Mouse (Mus musculus): ENCODE results near the gene Cisd1.

Gene Cisd1

DNA sequence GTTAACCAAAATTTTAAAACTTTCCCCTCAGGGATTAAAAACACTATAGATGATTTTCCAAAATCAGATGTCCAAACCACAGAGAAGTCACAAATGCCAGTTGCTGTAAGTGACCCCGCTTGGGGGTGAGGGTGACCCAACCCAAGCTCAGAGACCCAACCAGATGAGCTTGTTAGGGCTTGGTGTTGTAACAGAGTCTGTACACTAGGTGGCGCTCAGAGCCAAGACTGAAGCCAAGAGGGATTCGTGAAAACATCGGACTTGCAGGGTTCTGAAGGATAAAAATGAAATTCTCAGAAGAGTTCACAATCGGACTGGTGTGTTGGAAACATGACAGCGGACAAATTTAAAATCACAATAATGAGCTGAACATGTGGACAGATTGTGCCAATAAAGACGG is 18.0 kb downstream of the Cisd1 start:
- peak; percentile 68 for DNase-seq (ENCODE audit: low spot score)

DNA sequence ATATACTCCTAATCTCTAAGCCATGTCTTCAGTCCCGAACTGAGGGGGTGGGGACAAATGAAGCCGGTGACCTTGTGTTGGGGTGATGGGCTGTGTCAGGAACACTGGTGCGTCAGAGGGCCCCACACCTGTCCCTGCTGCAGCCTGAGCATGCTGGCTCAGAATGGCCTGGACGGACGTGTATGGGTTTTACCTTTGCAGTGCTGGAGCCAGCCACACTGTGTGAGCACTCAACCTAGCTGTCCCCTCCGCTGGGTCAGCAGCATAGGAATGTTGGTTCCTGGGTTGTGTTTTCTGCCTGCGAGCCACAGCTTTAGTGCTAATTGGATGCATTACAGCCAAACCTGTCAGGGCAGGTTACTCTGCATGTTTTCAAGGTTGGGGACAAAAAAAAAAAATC is 18.6 kb downstream of the Cisd1 start:
- no peak for DNase-seq (ENCODE audit: low spot score)

DNA sequence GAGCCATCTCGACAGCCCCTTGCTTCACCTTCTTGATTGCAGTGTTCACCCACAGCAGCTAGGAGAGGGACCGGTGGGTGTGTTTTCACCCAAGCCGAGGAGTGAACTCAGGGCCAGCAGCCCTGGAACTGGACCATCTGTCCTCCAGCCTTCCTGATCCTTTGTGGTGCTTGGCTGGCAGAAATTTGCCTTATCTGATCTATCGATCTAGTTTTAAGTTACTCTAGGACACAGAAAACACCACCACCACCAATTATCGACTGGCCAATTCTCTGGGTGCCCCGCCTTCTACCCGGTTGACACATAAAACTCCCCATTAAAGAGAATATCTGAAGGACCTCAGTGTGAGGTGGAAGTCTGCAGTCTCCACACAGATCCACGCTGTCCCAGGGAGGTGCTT is 21.1 kb downstream of the Cisd1 start:
- no peak for DNase-seq (ENCODE audit: low spot score)

DNA sequence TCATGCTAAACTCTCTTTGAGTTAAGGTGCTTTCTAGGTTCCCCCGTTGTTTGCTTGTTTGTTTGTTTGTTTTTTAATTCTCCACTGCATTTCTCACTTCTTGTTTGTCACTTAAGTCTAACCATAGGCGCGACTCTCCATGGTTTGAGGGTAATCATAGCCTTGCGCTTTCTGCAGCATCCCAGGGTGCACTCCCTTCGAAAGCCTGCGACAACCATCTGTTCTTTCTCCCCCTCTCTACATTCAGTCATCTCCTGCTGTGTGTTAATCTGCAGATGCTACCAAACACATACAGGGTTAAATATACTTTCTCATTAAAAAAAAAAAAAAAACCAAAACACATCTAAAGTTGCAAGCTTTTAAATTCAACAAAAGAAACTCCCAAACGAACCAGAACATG is 28.3 kb downstream of the Cisd1 start:
- no peak for DNase-seq (ENCODE audit: low spot score)

DNA sequence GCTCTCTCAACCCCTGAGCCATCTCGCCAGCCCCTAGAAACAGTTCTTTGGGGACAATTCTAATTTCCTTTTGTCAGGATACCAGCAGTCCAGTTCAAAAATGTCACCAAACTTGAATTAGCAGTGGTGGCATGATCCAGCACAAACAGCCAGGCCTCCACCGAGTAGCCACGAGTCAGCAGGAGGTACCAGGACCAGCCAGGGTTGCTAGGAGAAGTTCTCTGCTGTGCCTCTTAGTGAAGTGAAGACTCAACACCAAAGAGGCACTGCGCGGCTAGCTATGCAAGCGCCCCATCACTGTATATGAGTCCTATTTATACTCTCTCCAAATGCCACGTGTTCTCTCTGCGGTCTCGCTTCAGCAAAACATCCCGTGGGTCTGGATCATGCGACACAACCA is 28.7 kb downstream of the Cisd1 start:
- no peak for DNase-seq (ENCODE audit: low spot score)

DNA sequence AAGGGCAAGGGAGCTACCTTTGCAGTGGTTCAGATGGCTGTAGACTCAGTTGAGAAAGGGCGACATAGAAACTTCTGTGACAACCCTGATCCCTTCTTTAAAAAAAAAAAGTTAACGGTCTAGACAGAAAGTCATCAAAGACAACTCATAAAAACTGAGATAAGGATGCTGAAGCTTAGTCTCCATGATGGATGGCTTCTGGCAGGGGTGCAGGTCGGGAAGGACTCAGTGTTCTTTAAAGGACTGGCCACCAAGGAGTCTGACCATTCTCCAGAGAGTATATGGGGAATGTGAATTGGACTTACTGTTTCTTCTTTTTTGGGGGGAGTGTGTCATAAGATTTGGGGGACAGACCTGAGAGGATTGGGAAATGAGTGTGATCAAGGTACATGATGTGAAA is 30.2 kb downstream of the Cisd1 start:
- DNase-seq (ENCODE audit: low spot score) = no peak

DNA sequence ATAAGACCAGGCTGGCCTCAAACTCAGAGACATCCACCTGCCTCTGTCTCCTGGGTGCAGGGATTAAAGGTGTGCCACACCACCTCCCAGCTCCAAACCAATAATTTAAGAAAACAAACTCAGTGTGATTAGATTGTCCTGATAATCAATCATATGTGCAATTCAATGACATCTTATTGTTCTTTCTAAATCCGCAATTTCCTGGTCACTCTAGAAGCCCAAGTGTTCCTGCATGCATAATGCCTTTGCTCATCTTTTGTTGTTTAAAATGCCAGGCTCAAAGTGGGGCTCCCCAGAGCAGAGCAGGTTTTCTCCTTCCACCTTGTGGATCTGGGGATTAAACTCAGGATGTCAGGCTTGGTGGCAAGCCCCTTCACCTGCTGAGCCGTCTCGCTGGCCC is 34.5 kb downstream of the Cisd1 start:
- no peak for DNase-seq (ENCODE audit: low spot score)

DNA sequence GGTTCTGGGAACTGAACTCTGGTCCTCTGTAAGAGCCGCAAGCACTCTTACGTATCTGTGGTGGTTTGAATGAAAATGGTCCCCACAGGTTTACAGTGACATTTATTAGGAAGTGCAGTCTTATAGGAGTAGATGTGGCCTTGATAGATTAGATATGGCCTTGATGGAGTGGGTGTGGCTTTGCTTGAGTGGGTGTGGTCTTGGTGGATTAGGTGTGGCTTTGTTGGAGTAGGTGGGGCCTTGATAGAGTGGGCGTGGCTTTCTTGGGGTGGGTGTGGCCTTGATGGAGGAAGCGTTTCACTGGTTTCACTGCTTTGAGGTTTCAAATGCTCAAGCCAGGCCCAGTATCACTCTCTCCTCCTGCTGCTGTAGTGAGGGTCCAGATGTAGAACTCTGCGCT is 36.6 kb downstream of the Cisd1 start:
- DNase-seq (ENCODE audit: low spot score) = peak; percentile 21

DNA sequence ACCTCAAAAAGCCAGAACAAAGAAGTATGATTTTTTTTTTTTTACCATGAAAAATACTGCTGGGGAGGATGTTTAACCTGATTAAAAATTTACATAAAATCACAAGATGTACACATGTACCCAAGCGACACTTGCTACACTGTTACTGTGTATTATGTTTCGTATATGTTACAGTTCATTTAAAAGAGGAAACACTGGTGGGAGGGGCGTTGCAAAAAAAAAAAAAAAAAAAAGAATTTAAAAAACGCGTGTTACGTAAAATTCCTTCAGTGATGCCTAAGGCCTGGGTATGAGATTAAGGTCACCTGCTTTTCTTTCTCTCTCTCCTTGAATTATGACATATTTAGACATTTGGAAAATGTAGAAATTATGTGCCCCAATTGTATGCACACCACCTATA is 38.0 kb downstream of the Cisd1 start:
- DNase-seq (ENCODE audit: low spot score) = no peak

DNA sequence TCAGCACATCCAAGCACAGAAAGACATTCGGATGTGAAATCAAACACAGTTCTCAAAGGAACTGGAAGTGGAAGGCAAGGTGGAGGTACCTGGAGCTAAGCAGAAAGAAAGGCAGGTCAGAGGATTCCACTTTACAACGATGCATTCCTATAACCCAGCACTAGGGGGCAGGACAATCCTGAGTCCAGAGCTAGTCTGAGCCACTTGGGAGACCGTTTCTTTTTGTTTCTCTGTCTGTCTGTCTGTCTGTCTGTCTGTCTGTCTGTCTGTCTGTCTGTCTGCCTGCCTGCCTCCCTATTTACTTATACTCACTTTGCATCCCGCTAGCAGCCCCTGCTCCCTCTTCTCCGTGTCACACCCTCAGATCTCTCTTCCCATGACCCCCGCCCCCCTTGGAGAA is 38.6 kb downstream of the Cisd1 start:
- DNase-seq (ENCODE audit: low spot score) = peak; percentile 38

DNA sequence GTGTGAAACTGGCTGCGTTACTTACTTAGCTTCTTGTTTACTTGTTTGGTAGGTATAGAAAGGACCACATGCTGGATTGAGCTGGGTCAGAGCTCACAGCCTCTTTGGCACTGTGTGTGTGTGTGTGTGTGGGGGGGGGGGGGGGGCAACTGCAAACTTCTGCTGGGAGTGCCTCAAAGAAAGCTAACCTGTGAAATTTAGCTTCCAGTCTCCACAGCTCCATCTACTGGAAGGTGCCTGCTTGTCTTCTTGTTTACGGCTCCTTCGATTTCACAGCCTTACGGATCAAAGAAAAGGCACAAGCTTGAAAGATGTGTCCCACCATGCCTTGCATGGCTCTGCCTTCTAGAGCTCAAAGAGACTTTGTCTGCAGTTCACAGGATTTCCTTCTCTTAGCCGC is 42.3 kb downstream of the Cisd1 start:
- DNase-seq (ENCODE audit: low spot score) = no peak

DNA sequence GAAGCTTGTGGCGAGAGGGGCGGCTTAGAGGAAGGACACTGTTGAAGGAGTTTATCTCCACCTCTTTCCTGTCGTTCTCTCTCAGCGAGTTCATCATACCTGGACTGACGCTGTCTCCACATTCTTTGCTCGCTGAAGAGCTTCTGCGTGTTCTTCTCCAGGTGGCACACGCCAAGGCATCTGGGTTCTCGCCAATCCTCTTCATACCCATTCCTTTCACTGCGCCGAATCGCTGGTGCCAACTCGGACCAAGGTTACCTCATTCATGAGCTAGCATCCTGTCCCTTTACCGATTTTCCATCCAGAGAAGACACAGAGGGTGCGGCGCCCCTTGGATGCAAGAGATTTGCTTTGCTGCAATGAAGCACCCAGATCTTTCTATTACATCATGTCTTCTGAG is 44.6 kb downstream of the Cisd1 start:
- no peak for DNase-seq (ENCODE audit: low spot score)

DNA sequence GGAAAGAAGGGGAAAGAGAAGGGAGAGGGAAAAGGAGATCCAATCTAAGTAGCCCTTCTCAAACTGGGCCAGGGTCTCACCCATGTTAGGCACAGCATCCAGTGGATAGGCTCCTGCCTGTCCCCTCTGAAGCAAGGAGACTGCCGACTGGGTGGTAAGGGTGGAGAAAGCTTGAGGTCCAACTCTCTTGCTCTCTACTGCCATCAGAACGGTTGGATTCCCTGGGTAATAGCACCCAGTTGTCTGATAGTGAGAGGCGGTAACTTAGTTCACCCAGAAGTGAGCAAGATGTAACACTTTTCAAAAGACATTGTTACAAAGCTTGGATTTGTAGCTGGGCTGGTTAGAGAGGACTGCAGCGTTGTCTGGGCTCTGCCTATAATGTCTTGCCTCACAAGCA is 51.5 kb downstream of the Cisd1 start:
- no peak for DNase-seq (ENCODE audit: low spot score)

DNA sequence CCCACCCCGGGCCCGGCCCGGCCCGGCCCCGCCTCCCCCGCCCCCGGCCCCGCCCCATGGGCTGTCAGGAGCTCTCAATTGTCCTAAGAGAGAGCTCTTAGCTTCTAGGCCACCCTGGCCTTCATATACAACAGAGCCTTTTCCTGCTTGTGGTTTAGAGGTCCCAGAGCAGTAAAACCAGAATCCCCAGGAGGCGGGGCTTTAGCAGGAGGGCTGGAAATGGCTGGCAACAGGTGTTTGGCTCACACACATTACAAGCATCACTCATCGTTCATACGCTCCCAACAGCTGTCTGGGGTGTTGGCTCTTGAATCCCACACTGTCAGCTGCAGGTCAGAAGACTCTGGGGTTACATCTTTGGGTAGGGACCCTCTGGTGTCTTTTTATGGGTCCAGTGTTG is 52.5 kb downstream of the Cisd1 start:
- DNase-seq (ENCODE audit: low spot score) = no peak

DNA sequence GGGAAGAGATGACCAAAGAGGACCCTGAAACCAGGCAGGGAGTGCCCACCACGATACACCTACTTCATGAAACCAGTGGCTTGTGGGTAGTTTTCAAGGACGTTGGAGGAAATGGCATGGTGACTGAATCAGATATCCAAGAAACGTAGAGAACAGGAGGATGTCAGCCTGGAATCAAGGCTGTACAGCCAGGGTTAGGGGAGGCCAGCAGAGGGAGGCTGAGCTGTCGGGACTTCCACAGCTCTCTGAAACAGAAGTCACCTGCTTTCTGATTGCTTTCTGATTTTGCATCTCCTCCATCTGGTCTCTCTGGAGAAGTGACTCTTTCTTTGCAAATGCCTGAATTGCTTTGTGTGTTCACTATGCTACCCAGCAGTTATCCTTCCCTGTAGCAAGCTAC is 53.0 kb downstream of the Cisd1 start:
- no peak for DNase-seq (ENCODE audit: low spot score)

DNA sequence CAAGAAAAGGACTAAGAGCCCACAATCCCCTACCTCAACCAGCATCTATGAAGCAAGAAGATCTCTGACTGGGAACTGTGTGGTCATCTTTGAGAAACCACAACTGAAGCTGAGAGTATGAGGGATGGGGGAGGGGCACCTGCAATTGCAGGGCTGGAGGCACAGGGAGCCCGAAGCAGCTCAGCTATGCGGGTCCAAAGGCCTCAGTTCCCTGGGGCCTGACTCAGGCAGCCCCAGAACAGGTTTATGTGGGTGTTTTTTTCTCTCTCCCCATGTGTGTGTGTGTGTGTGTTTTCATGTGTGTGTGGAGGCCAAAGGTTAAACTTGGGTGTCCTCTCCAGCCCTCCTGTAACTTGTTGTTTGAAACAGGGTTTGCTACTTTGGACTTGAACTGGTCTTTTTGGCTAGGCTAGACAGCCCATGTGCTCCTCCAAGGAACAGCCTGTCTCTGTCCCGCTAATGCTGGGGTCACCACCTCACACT is 53.5 kb downstream of the Cisd1 start:
- no peak for DNase-seq (ENCODE audit: low spot score)

DNA sequence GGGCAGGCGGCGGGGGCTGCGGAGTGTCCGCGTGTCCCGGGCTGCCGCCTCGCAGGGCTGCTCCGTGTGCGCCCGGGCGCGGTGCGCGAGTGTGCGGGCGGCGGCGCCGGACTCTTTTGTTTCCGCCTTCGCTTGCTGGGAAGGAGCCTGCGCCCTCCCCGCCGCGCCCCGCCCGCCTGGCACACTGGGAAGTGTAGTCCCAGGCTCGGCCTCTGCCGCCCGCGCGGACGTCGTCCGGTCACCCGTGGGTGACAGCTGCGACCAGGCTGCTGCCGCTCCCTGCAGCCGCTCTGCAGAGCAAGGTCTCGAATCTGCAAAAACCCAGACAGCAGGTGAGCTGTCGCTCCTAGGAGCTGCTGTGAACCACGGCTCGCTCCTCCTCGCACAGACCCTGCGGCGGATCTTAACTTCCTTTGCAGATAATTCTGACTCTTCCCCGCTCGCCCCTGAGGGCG is 59.6 kb downstream of the Cisd1 start, which contains the start of gene Ube2d1:
Ube2d1 (minus strand) TSS at position 137 of the 455 bp plus-strand sequence.
- DNase-seq (ENCODE audit: low spot score) = peak; percentile 17

DNA sequence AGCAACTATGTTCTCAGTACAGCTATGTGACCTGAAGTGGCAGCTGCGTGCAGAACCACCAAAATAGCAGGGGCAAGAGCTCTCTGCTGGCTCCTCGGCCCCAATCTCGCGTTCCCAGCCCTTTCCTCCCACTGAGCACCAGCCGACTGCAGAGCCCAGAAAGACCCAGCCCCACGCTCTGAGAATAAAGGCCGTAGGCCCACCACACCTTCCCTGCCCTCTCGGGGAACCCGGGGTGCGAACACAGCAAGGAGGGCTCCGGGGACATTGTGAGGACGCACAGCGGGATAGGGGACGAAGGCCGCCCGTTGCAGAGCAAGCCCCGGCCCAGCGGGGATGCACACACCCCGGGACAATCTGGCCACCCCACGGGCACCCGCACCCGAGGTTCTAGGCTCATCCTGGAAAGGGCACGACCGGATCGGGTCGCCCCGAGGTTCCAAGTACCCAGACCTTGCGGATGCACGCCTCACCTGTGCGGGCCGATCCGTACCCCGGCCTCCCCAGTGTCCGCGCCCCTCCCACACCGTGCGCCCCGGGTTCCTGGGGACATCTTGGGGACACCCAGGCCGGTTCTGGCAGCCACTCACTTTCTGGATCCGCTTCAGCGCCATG is 60.1 kb downstream of the Cisd1 start:
- no peak for DNase-seq (ENCODE audit: low spot score)

DNA sequence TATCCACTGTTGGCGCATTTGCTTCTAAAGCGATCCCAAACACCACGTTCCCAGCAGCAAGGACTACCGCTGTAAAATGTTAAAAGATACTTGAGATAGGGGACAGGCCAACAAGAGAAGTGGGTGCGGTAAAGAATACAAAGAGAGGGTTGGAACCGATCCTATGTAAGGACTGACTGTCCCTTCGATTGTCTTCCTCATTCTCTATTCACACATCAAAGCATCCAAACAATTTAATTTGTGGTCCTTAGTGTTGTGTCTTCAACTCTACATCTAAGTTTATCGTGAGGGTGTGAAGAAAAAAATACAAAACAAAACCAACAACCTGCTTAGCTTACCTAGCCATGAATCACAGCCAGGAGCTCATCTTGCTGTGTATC is 60.6 kb downstream of the Cisd1 start:
- no peak for DNase-seq (ENCODE audit: low spot score)

Data from c-Kit-positive CD71-positive TER-119-positive erythroid progenitor cells, embryonic 14.5 days (primary cell).